Mouse (Mus musculus) kidney, adult 2 months (tissue): ENCODE results near the gene Nhsl1.

Experiments
- CTCF ChIP-seq: fragments of 200-500 bp; conservative IDR thresholded peaks from 2 replicates; pipeline ENCODE4 v1.5.1; 2011; ENCODE audit warnings: low read depth, mild to moderate bottlenecking, control low read depth, low read length, moderate library complexity, mixed read lengths; ENCODE audit not compliant: insufficient read depth, insufficient read length
- POLR2A ChIP-seq: fragments of 200-500 bp; IDR thresholded peaks from one replicate; pipeline ENCODE4 v1.6.1; 2011; ENCODE audit warnings: low read depth, low read length, control low read depth

GRCm38 (mm10) chr10:18527766-18528165, 209.0 kb downstream of the Nhsl1 start:
- TF ChIP-seq CTCF (no peak), POLR2A (no peak)
